Mouse (Mus musculus) left cerebral cortex, postnatal 4 days (tissue): ENCODE measurements around the gene Tnfrsf26. TPM values are rescaled to one million over a fixed set of nuclear protein-coding genes. Genes with fewer than 3 reads are reported as not detected.

Experiments used
- DNase-seq: peaks from one replicate; pipeline ENCODE4 v3.0.0-alpha.2; 2022
- intact Hi-C: fragments of 180-260 bp; cut with DNase I; formaldehyde crosslinking; loops from one replicate; pipeline ENCODE4 v1.15.1; 2025
- microRNA-seq: library from miRNA; unstranded; fragments of <30 nt; microRNA quantifications from one replicate; pipeline ENCODE4 v1.2.0, GENCODE M21; 2022
- total RNA-seq, 2 experiments: library from RNA; stranded (reverse); gene quantifications; 2 replicates each; pipeline ENCODE4 v1.2.3; 2021

Tnfrsf26 gene
- total RNA-seq, 2 experiments from 2014 or later: 0.18 to 0.20 TPM

- intact Hi-C loops: no loop called here
- DNase-seq: no peak
Measured at GRCm38 (mm10) chr7:143601705-143602104, 26.8 kb downstream of the Tnfrsf26 start.

DNA sequence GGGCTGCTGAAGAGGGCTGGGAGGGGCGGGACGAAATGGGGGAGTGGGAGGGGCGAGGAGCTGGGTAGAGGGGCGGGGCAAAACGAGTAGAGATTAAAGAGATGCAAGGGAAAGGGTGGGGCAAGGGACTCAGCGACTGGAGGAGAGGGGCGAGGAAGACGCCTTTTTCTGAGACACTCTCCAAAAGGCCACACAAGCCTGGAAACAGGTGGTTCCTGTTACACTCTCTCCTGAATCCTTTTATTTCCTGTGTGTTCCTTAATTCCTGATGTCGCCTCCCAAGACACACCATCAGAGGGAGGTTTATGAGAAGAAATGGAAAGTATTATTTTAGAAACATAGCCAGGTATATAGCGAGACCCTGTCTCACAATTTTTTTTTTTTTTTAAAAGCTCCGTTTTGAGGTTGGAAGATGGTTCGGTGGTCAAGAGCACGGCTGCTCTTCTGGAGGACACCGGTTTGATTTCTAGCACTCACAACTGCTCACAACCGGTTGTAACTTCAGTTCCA lies 28.2 kb downstream of the Tnfrsf26 start:
- no peak for DNase-seq
- intact Hi-C loops: no loop called here

DNA sequence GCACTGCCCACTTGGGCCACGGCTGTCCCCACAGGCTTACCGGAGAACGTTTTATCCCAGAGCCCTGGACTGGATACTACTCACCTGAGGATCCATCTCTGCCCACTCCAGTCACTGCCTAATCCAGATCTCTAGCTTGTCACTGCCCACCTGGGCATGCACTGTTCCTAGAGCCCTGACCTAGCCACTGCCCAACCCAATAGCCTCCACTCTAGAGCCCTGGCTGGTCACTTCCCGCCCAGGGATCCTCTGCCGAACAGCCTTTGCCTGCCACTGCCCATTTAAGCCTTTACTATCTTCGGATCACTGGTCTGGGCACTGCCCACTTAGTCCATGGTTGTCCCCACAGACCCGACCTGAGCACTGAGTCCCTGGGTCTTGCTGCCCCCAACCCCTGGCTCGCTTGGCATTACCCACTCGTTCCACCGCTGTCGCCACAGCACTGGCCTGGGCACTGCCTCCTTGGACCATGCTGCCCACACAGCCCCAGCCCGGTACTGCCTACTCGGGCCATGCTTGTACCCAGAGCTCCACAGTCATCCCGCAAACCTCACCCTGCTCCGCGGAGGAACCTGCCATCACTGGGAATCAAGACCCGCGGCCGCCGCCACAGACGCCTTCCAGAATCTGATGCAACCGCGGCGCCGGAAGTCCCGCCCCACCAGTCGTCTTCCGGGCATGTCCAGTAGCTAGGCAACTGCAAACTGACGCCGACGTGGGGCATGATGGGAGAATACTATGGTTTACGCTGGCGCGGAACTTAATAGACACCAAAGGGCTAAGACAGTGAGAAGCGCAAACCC lies 28.9 kb downstream of the Tnfrsf26 start, which contains the start of gene Cars:
TSS of gene Cars (minus strand) at position 663 of the 803 bp plus-strand sequence.
- intact Hi-C loops: no loop called here
- DNase-seq: peak; percentile 93

DNA sequence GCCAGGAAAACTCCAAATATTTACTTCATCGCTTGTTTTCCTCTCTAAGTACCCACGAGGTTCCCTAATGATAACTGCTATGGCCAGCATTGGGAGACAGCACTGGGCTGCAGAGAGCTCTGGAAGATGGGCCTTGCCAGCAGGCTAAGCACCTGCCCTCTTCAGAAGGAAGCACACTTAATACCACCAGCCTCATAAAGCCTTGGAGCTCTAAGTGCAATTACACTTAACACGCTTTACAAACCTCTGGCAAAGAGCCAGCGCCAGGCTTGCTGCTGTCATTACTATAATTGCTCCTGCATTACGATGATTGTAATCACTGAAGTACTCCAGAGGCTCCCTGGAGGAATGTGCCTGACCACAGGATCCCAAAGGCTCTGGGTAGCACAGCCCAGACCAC lies 33.7 kb downstream of the Tnfrsf26 start:
- peak; percentile 15 for DNase-seq
- intact Hi-C loops: no loop called here

DNA sequence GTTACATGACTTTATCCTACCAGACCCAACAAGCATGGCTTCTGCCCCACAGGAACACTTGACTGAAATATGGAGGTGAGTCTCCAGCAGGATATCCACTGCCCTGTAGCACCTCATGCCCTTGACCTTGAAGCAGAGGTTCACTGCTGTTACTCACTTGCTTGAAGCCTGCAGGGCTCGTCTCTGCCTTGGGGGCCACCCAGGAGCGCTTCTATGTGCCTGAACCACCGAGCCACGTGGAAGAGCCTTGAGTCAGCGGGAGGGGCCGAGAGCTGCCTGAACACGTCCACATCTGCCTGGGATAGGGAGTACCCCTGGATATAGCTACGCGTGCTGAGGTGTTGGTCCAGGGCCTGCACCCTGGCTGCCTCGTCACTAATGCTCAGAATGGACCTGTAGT lies 36.3 kb downstream of the Tnfrsf26 start:
- no peak for DNase-seq
- intact Hi-C loops: no loop called here

GRCm38 (mm10) chr7:143588006-143588405 lies 40.5 kb downstream of the Tnfrsf26 start:
- intact Hi-C loops: loop anchor here (10.0 kb wide), 2 partner anchors 107 to 177 kb away; partner anchors contain the start of gene Mrgprg
- DNase-seq: no peak

- intact Hi-C loops: loop anchor here (10.0 kb wide), 2 partner anchors 107 to 177 kb away; partner anchors contain the start of gene Mrgprg
- DNase-seq: no peak
Measured at GRCm38 (mm10) chr7:143587586-143587985, 40.9 kb downstream of the Tnfrsf26 start.

DNA sequence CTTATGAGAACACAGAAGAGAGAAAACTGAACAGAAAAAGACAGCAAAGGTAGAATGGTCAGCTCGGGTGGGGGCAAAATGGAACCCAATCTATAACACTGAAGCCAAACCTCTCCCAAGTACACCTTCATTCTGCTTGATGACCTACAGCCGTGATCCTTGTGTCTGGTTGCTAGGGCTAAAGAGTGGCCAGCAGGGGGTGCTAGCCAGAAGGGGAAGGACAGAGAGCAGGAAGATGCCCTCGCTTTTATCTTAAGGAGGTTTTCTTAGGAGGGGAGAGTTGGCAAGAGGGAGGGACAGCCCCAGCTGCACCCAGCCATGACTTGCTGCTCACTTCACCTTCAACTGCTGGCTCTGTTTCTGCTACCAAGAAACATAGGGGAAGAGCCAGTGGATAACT lies 44.6 kb downstream of the Tnfrsf26 start:
- intact Hi-C loops: loop anchor here (10.0 kb wide), 2 partner anchors 111 to 181 kb away; partner anchors contain the start of gene Mrgprg

DNA sequence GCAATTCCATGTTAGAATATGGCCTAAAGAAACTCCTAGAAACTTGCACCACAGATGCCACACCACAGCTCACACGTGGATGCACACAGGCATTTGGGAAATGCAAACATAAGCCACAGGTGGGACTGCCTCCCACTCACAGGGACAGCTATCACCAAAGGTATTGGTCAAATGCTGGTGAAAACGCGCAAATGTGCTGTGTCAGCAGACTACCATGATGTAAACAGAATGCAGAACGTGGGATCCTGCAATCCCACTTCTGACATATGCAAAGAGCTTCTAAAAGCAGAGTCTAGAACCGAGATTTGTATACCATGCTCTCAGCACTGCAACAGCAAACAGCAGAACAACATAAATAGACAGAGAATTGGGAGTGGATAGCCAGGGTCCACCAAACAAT lies 45.5 kb downstream of the Tnfrsf26 start:
- no peak for DNase-seq
- intact Hi-C loops: loop anchor here (10.0 kb wide), 2 partner anchors 112 to 182 kb away; partner anchors contain the start of gene Mrgprg

More for the DNA sequence above, 44.6 kb downstream of the Tnfrsf26 start:
- peak; percentile 73 for DNase-seq

DNA sequence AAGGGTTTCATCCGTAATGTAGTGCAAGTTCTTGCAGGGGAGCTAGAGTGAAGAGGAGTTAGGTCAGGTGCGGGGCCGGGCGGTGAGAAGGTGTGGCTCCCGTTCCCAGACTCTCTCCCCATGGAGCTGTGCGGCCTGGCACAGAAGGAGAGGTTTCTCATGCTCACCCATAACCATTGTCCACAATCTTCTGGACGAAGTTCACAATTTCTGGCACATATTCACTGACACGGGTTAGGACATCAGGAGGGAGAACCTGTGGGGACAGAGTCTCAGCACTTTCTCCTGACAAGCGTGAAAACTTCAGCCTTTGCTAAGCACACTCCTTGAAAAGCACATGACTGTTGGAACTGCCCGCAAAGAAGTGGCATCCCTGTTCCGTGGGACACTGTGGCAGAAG lies 52.8 kb downstream of the Tnfrsf26 start:
- intact Hi-C loops: no loop called here
- DNase-seq: no peak

DNA sequence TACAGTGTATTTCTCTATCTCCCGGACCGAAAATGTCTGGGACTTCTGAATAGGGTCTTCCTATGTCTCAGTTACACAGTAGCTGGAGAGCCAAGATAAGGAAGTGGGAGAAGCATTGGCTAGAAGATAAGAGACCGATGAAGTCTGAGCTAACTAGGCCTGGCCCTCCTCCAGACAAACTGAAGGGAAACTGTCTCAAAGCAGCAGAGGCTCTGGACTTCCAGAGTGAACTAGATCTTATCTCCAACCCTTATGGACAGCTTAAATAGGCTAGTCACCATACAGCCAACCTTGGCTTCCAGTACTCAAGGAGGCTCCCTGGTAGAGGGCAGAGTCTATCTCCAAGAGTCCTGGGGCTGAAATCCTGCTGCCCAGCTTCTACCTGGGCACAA lies 62.9 kb downstream of the Tnfrsf26 start:
- intact Hi-C loops: loop anchor here (5.0 kb wide), 1 partner anchor 43 kb away; no protein-coding TSS in a partner anchor
- DNase-seq: no peak

GRCm38 (mm10) chr7:143565015-143565647 lies 63.4 kb downstream of the Tnfrsf26 start:
- DNase-seq: no peak
- intact Hi-C loops: loop anchor here (5.0 kb wide), 1 partner anchor 43 kb away; no protein-coding TSS in a partner anchor

DNA sequence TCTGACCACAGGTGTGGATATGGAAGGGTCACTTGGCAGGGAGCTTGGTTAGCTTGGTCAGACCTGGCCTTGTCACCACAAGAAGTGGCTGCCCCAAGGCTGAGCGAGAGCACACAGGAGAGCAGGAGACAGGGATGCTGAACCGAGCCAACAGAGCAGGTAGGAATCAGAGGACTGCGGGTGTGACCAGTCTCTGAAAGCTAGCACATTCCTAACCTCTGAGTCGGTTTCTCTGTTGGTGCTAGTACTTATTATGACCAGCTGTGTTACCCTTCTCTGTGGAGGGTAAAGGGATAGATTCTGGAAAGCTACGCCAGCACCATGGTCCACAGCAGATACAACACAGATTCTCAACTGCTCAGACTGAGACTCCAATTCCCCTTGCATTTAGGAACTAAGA lies 64.7 kb downstream of the Tnfrsf26 start:
- DNase-seq: no peak
- intact Hi-C loops: no loop called here

Small RNA genes within 50 kb of the gene (microRNA-seq; reads per million reads assigned to microRNA genes)
- not detected for gene Mir7064

Other genes starting within 250 kb of the Tnfrsf26 start
- gene Cdkn1c, start 167.7 kb downstream of the Tnfrsf26 start, total RNA-seq: 10 to 100 TPM; 47.3 to 47.8 TPM
- not detected for gene Slc22a18, start 155.0 kb downstream of the Tnfrsf26 start, total RNA-seq
- not detected for gene Phlda2, start 125.6 kb downstream of the Tnfrsf26 start, total RNA-seq
- 100 to 1,000 TPM; 177 to 178 TPM for gene Nap1l4, start 79.6 kb downstream of the Tnfrsf26 start, total RNA-seq
- 10 to 100 TPM; 77.5 to 91.2 TPM for gene Cars, start 28.6 kb downstream of the Tnfrsf26 start, total RNA-seq
- gene Tnfrsf22, start 20.9 kb upstream of the Tnfrsf26 start, total RNA-seq: 1 to 10 TPM; 5.0 to 7.7 TPM
- 1 to 10 TPM; 2.1 to 2.9 TPM for gene Tnfrsf23, start 57.1 kb upstream of the Tnfrsf26 start, total RNA-seq
- 10 to 100 TPM; 67.5 to 84.1 TPM for gene Osbpl5, start 128.3 kb upstream of the Tnfrsf26 start, total RNA-seq
- gene Mrgprg, start 138.3 kb upstream of the Tnfrsf26 start, total RNA-seq: not detected
- gene Mrgpre, start 155.8 kb upstream of the Tnfrsf26 start, total RNA-seq: 10 to 100 TPM; 15.3 to 16.5 TPM
- 1 to 10 TPM; 4.5 to 6.1 TPM for gene Nadsyn1, start 194.1 kb upstream of the Tnfrsf26 start, total RNA-seq
- gene Dhcr7, start 194.4 kb upstream of the Tnfrsf26 start, total RNA-seq: 10 to 100 TPM; 84.2 to 85.6 TPM
- gene Gm498, start 238.1 kb upstream of the Tnfrsf26 start, total RNA-seq: not detected